Mouse (Mus musculus) MEL (cell line): ENCODE measurements at regions not wholly inside any gene's neighbourhood (a gene's known extent, or its start where the extent isn't known, plus 50 kb on each side); places are given as distances from the start of the nearest gene placed in this dataset.
A peak's percentile ranks its signal among the peaks of the same experiment; 100 is the strongest.

Source experiments
- DNase-seq: peaks from one replicate; pipeline ENCODE4 v3.0.0; 2011; ENCODE audit warnings: low read depth, low spot score
- H3K27ac ChIP-seq: 2 replicates; pipeline ENCODE4 v1.5.1; 2012; ENCODE audit warnings: low read depth, mild to moderate bottlenecking, control low read depth, low read length, moderate library complexity; ENCODE audit not compliant: control insufficient read depth
- H3K27me3 ChIP-seq, 2 experiments: fragments of 150-350 bp in 1 of 2; sonication (generic) in 1 of 2; 2 replicates each; pipeline ENCODE4 v1.6.1; 2012; ENCODE audit warnings: low read length in 2 of 2, mild to moderate bottlenecking in 2 of 2, improper control_type of control experiment in 1 of 2, moderate library complexity in 1 of 2; ENCODE audit not compliant: insufficient read depth in 2 of 2, control insufficient read depth in 1 of 2
- H3K36me3 ChIP-seq, 2 experiments: 2 replicates each; pipeline ENCODE4 v1.6.1; 2012 to 2014; ENCODE audit warnings: low read length in 2 of 2, improper control_type of control experiment in 1 of 2, inconsistent platforms in 1 of 2, mild to moderate bottlenecking in 1 of 2; ENCODE audit not compliant: insufficient read depth in 2 of 2, control insufficient read depth in 1 of 2
- H3K4me1 ChIP-seq, 2 experiments: fragments of 150-350 bp in 1 of 2; sonication (generic) in 1 of 2; 2 replicates each; pipeline ENCODE4 v1.6.1; 2012; ENCODE audit warnings: low read length in 2 of 2, improper control_type of control experiment in 1 of 2, mild to moderate bottlenecking in 1 of 2; ENCODE audit not compliant: insufficient read depth in 2 of 2, control insufficient read depth in 1 of 2
- H3K4me3 ChIP-seq, 2 experiments: fragments of 150-350 bp in 1 of 2; sonication (generic) in 1 of 2; 2 replicates each; pipeline ENCODE4 v1.5.1; 2012; ENCODE audit warnings: low read depth in 2 of 2, low read length in 2 of 2, mild to moderate bottlenecking in 2 of 2, moderate library complexity in 2 of 2, control low read depth in 1 of 2, improper control_type of control experiment in 1 of 2; ENCODE audit not compliant: control insufficient read depth in 1 of 2, insufficient read depth in 1 of 2
- H3K79me2 ChIP-seq: 2 replicates; pipeline ENCODE4 v1.6.1; 2012; ENCODE audit warnings: mild to moderate bottlenecking, low read length, moderate library complexity; ENCODE audit not compliant: control insufficient read depth, poor library complexity, insufficient read depth
- H3K9ac ChIP-seq: 2 replicates; pipeline ENCODE4 v1.6.1; 2012; ENCODE audit warnings: low read depth, mild to moderate bottlenecking, control low read depth, low read length, moderate library complexity; ENCODE audit not compliant: control insufficient read depth, poor library complexity, severe bottlenecking
- H3K9me3 ChIP-seq: fragments of 150-350 bp; sonication (generic); replicated peaks from 2 replicates; pipeline ENCODE4 v1.6.1; 2012; ENCODE audit warnings: mild to moderate bottlenecking, low read length, improper control_type of control experiment, moderate library complexity; ENCODE audit not compliant: insufficient read depth
- CHD2 ChIP-seq: IDR thresholded peaks from 2 replicates; pipeline ENCODE4 v1.6.1; 2011; ENCODE audit warnings: low read length, improper control_type of control experiment
- CTCF ChIP-seq, 3 experiments: IDR thresholded peaks in 2 of 3; conservative IDR thresholded peaks in 1 of 3; 2 replicates each; pipeline ENCODE4 v1.5.1; 2011 to 2012; ENCODE audit warnings: low read length in 3 of 3, low read depth in 2 of 3, mild to moderate bottlenecking in 2 of 3, improper control_type of control experiment in 1 of 3, inconsistent platforms in 1 of 3, mixed read lengths in 1 of 3, moderate library complexity in 1 of 3; ENCODE audit not compliant: control insufficient read depth in 1 of 3, insufficient read depth in 1 of 3, poor library complexity in 1 of 3, severe bottlenecking in 1 of 3
- ELF1 ChIP-seq: IDR thresholded peaks from 2 replicates; pipeline ENCODE4 v1.6.1; 2014; ENCODE audit warnings: low read depth, mild to moderate bottlenecking, inconsistent platforms, low read length, improper control_type of control experiment, moderate library complexity
- EP300 ChIP-seq, 2 experiments: IDR thresholded peaks; 2 replicates each; pipeline ENCODE4 v1.6.1; 2011; ENCODE audit warnings: improper control_type of control experiment in 2 of 2, low read length in 2 of 2, low read depth in 1 of 2, mild to moderate bottlenecking in 1 of 2
- GATA1 ChIP-seq: IDR thresholded peaks from 2 replicates; pipeline ENCODE4 v1.6.1; 2011; ENCODE audit warnings: low read depth, low read length, improper control_type of control experiment
- MAFK ChIP-seq: IDR thresholded peaks from 2 replicates; pipeline ENCODE4 v1.6.1; 2011; ENCODE audit warnings: low read depth, mild to moderate bottlenecking, low read length, improper control_type of control experiment, borderline replicate concordance
- MXI1 ChIP-seq: IDR thresholded peaks from 2 replicates; pipeline ENCODE4 v1.6.1; 2011; ENCODE audit warnings: mild to moderate bottlenecking, low read depth, low read length, improper control_type of control experiment
- MYB ChIP-seq: IDR thresholded peaks from 2 replicates; pipeline ENCODE4 v1.6.1; 2011; ENCODE audit warnings: mild to moderate bottlenecking, low read depth, low read length, improper control_type of control experiment
- NRF1 ChIP-seq: IDR thresholded peaks from 2 replicates; pipeline ENCODE4 v1.6.1; 2014; ENCODE audit warnings: low read depth, mild to moderate bottlenecking, inconsistent platforms, low read length, improper control_type of control experiment, moderate library complexity; ENCODE audit not compliant: poor library complexity, insufficient read depth, severe bottlenecking
- POLR2A ChIP-seq, 2 experiments: IDR thresholded peaks; 2 replicates each; pipeline ENCODE4 v1.6.1; 2011 to 2012; ENCODE audit warnings: low read length in 2 of 2, mild to moderate bottlenecking in 2 of 2, control low read depth in 1 of 2, improper control_type of control experiment in 1 of 2, low read depth in 1 of 2, moderate library complexity in 1 of 2; ENCODE audit not compliant: control insufficient read depth in 1 of 2, insufficient read depth in 1 of 2, poor library complexity in 1 of 2
- POLR2AphosphoS2 ChIP-seq: IDR thresholded peaks from 2 replicates; pipeline ENCODE4 v1.6.1; 2011; ENCODE audit warnings: low read length, improper control_type of control experiment
- RAD21 ChIP-seq: IDR thresholded peaks from 2 replicates; pipeline ENCODE4 v1.6.1; 2011; ENCODE audit warnings: mild to moderate bottlenecking, low read depth, low read length, improper control_type of control experiment
- RCOR1 ChIP-seq: IDR thresholded peaks from 2 replicates; pipeline ENCODE4 v1.6.1; 2012; ENCODE audit warnings: low read depth, mild to moderate bottlenecking, inconsistent platforms, low read length, improper control_type of control experiment
- SMC3 ChIP-seq: IDR thresholded peaks from 2 replicates; pipeline ENCODE4 v1.6.1; 2011; ENCODE audit warnings: low read depth, low read length, improper control_type of control experiment
- TAL1 ChIP-seq: IDR thresholded peaks from 2 replicates; pipeline ENCODE4 v1.6.1; 2012; ENCODE audit warnings: mild to moderate bottlenecking, inconsistent platforms, low read length, moderate library complexity, mixed read lengths
- TBP ChIP-seq: IDR thresholded peaks from 2 replicates; pipeline ENCODE4 v1.8.0; 2011; ENCODE audit warnings: low read depth, low read length, improper control_type of control experiment
- UBTF ChIP-seq: IDR thresholded peaks from 2 replicates; pipeline ENCODE4 v1.6.1; 2012; ENCODE audit warnings: low read depth, mild to moderate bottlenecking, inconsistent platforms, low read length, improper control_type of control experiment, moderate library complexity, borderline replicate concordance; ENCODE audit not compliant: insufficient read depth
- ZC3H11A ChIP-seq: IDR thresholded peaks from 2 replicates; pipeline ENCODE4 v1.6.1; 2012; ENCODE audit warnings: low read depth, mild to moderate bottlenecking, inconsistent platforms, low read length, improper control_type of control experiment

GRCm38 (mm10) chr15:3909471-3909870 is 69.9 kb downstream of the Fbxo4 start:
- no peak for TF ChIP-seq POLR2A (IDR thresholded peaks at IDR 0.05; ENCODE audit: control insufficient read depth in 1 of 2, insufficient read depth in 1 of 2, low read depth in 1 of 2, low read length in 2 of 2, poor library complexity in 1 of 2)
- TF ChIP-seq EP300 (IDR thresholded peaks at IDR 0.05; ENCODE audit: low read depth in 1 of 2, low read length in 2 of 2): no peak
- TF ChIP-seq RCOR1: no peak
- no peak for TF ChIP-seq SMC3
- no peak for TF ChIP-seq TAL1
- TF ChIP-seq NRF1: no peak
- no peak for TF ChIP-seq GATA1
- TF ChIP-seq POLR2AphosphoS2: no peak
- no peak for TF ChIP-seq TBP

GRCm38 (mm10) chr15:3908721-3909120 is 70.7 kb downstream of the Fbxo4 start:
- Histone ChIP-seq H3K36me3 (no peaks in the 10 kb centered on the region), H3K27ac (no peak overlapping the region), H3K4me1 (no peaks in the 10 kb centered on the region), H3K9ac (no peak overlapping the region), H3K79me2 (no peaks in the 10 kb centered on the region), H3K27me3 (no peaks in the 10 kb centered on the region), H3K9me3 (no peaks in the 10 kb centered on the region), H3K4me3 (no peak overlapping the region)
- peak; percentile 66 for TF ChIP-seq RAD21
- TF ChIP-seq ZC3H11A: peak; percentile 41
- peak; percentile 64 for TF ChIP-seq SMC3
- peak in 1 of 3 experiments; percentile 59; a peak in 3 of 6 replicates for TF ChIP-seq CTCF (IDR thresholded peaks at IDR 0.05 in 2 of 3, conservative IDR thresholded peaks at IDR 0.05 in 1 of 3; ENCODE audit: control insufficient read depth in 1 of 3, insufficient read depth in 1 of 3, low read depth in 2 of 3, low read length in 3 of 3, poor library complexity in 1 of 3, severe bottlenecking in 1 of 3)
- TF ChIP-seq UBTF: no peak
- peak; percentile 50 for DNase-seq

More at GRCm38 (mm10) chr15:3909471-3909870, 69.9 kb downstream of the Fbxo4 start:
- no peak overlapping the region for H3K27ac ChIP-seq
- H3K9me3 ChIP-seq: no peaks in the 10 kb centered on the region
- no peak for DNase-seq
- no peaks in the 10 kb centered on the region for H3K4me1 ChIP-seq
- H3K36me3 ChIP-seq: no peaks in the 10 kb centered on the region
- no peaks in the 10 kb centered on the region for H3K27me3 ChIP-seq
- H3K4me3 ChIP-seq: no peak overlapping the region
- H3K79me2 ChIP-seq: no peaks in the 10 kb centered on the region
- H3K9ac ChIP-seq: no peak overlapping the region

GRCm38 (mm10) chr15:3905548-3905947 is 73.8 kb downstream of the Fbxo4 start:
- no peaks in the 10 kb centered on the region for H3K4me1 ChIP-seq
- no peaks in the 10 kb centered on the region for H3K79me2 ChIP-seq
- TF ChIP-seq GATA1: no peak
- no peak for TF ChIP-seq MXI1
- TF ChIP-seq CHD2: no peak
- TF ChIP-seq MAFK: no peak
- no peak for TF ChIP-seq ELF1
- no peak for TF ChIP-seq TBP
- no peak for TF ChIP-seq MYB
- no peaks in the 10 kb centered on the region for H3K27me3 ChIP-seq
- no peaks in the 10 kb centered on the region for H3K9me3 ChIP-seq
- H3K27ac ChIP-seq: no peak overlapping the region
- no peaks in the 10 kb centered on the region for H3K36me3 ChIP-seq
- no peak overlapping the region for H3K9ac ChIP-seq
- H3K4me3 ChIP-seq: no peak overlapping the region
- DNase-seq: no peak
